In the genomic region with DNA sequence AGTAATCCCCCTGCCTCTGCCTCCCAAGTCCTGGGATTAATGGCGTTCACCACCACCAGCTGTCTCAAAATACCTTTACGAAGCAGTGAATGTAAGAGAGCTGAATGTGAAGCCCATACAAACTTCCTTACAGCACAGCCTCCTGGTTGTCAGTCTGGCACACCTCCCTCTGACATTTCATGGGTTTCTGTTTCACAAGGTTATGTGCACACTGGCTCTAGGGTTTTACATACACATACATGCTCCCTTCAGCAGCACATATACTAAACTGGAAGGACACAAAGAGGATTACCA, we compare ENCODE assay signal across 12 mouse cellular contexts. TPM values are rescaled to one million over a fixed set of nuclear protein-coding genes. Genes with fewer than 3 reads are reported as not detected.
DNase-seq lines count a peak whose midpoint lies in the region; ATAC-seq and TF ChIP-seq lines count a peak whose summit lies in the region.
"Had no signal": no experiment of that assay in that cellular context is flagged by ENCODE, and none has a peak within 500 bp of the region (broad histone marks: within the 10 kb centered on the region; RNA-seq: fewer than 3 reads in every experiment).

No protein-coding gene starts in this region.

- H3K9me3 ChIP-seq in heart, embryonic 16.5 days (replicated peaks; ENCODE audit: control insufficient read depth, low read length): no peaks in the 10 kb centered on the region
- no peaks in the 10 kb centered on the region for H3K9me3 ChIP-seq in MEL (replicated peaks; ENCODE audit: insufficient read depth, low read length)
- H3K9me3 ChIP-seq in liver, embryonic 14.5 days (ENCODE audit: control insufficient read depth, low read length): no peaks in the 10 kb centered on the region

- TF ChIP-seq RAD21 in MEL (IDR thresholded peaks at IDR 0.05; ENCODE audit: low read depth, low read length): no peak

- no peak overlapping the region for H3K4me2 ChIP-seq in heart, embryonic 16.5 days (ENCODE audit: low read depth, low read length)
- 0 out of 2 replicates have a peak overlapping the region, but pooled peaks have one; percentile 11 for H3K4me2 ChIP-seq in liver, embryonic 14.5 days (ENCODE audit: low read depth)

- H3K9ac ChIP-seq in heart, embryonic 16.5 days (ENCODE audit: low read length): 0 out of 2 replicates have a peak overlapping the region, but pooled peaks have one; percentile 15
- H3K9ac ChIP-seq in MEL (ENCODE audit: control insufficient read depth, low read depth, low read length, poor library complexity, severe bottlenecking): no peak overlapping the region
- H3K9ac ChIP-seq in liver, embryonic 14.5 days (replicated peaks): peak overlapping the region; percentile 5; the same call in 1 of the 2 replicates

- no peak for TF ChIP-seq POLR2A in MEL (IDR thresholded peaks at IDR 0.05; ENCODE audit: control insufficient read depth in 1 of 2, insufficient read depth in 1 of 2, low read depth in 1 of 2, low read length in 2 of 2, poor library complexity in 1 of 2)

- no peak overlapping the region for H3K4me3 ChIP-seq in heart, embryonic 16.5 days (ENCODE audit: low read length)
- no peak overlapping the region for H3K4me3 ChIP-seq in MEL (ENCODE audit: control insufficient read depth in 1 of 2, insufficient read depth in 1 of 2, low read depth in 2 of 2, low read length in 2 of 2)
- H3K4me3 ChIP-seq in liver, embryonic 14.5 days (ENCODE audit: insufficient read depth in 1 of 2, low read depth in 2 of 2, low read length in 2 of 2): no peak overlapping the region

- peaks cover 31% of the 10 kb centered on the region for H3K4me1 ChIP-seq in heart, embryonic 16.5 days (ENCODE audit: control insufficient read depth, insufficient read depth, low read length)
- H3K4me1 ChIP-seq in MEL (ENCODE audit: control insufficient read depth in 1 of 2, insufficient read depth in 2 of 2, low read length in 2 of 2): peaks cover 0 to 14% of the 10 kb centered on the region in 2 experiments; a peak in 3 of 4 replicates
- H3K4me1 ChIP-seq in liver, embryonic 14.5 days (replicated peaks; ENCODE audit: control insufficient read depth in 2 of 2, insufficient read depth in 2 of 2, low read length in 1 of 2): peaks cover 15 to 31% of the 10 kb centered on the region in 2 experiments

- 49% methylated on average over 2 of the region's 2 CpGs for WGBS in heart, embryonic 16.5 days
- 53% methylated on average over 2 of the region's 2 CpGs for WGBS in liver, embryonic 14.5 days (ENCODE audit: insufficient replicate concordance)

- intact Hi-C loops in heart, postnatal 25 days (cut with DNase I): no loop called here

- no peaks in the 10 kb centered on the region for H3K36me3 ChIP-seq in heart, embryonic 16.5 days (ENCODE audit: control insufficient read depth, insufficient read depth)
- peaks cover 0 to 3% of the 10 kb centered on the region in 2 experiments; a peak in 1 of 4 replicates for H3K36me3 ChIP-seq in MEL (ENCODE audit: control insufficient read depth in 1 of 2, insufficient read depth in 2 of 2, low read length in 2 of 2)
- no peaks in the 10 kb centered on the region for H3K36me3 ChIP-seq in liver, embryonic 14.5 days (replicated peaks; ENCODE audit: control insufficient read depth, insufficient read depth, low read depth)

- peak overlapping the region; percentile 90; the same call in 1 of the 2 replicates for H3K27ac ChIP-seq in heart, embryonic 16.5 days (ENCODE audit: low read length)
- no peak overlapping the region for H3K27ac ChIP-seq in MEL (ENCODE audit: control insufficient read depth, low read depth, low read length)
- peak overlapping the region; percentile 92 for H3K27ac ChIP-seq in liver, embryonic 14.5 days

- H3K27me3 ChIP-seq in heart, embryonic 16.5 days (ENCODE audit: control insufficient read depth, insufficient read depth, low read length): no peaks in the 10 kb centered on the region
- H3K27me3 ChIP-seq in MEL (ENCODE audit: control insufficient read depth in 1 of 2, insufficient read depth in 2 of 2, low read length in 2 of 2): no peaks in the 10 kb centered on the region
- H3K27me3 ChIP-seq in liver, embryonic 14.5 days (ENCODE audit: control insufficient read depth, insufficient read depth, low read length): no peaks in the 10 kb centered on the region

- TF ChIP-seq EP300 in MEL (IDR thresholded peaks at IDR 0.05; ENCODE audit: low read depth in 1 of 2, low read length in 2 of 2): no peak
- TF ChIP-seq EP300 in liver, embryonic 14.5 days (IDR thresholded peaks at IDR 0.05; ENCODE audit: low read depth): no peak

- no peak for DNase-seq in heart, postnatal 25 days (ENCODE audit: low spot score)
- DNase-seq in 416B (ENCODE audit: low read depth) (peak; percentile 17), MEL (ENCODE audit: low read depth, low spot score) (no peak)
- no peak for DNase-seq in liver, embryonic 14.5 days (ENCODE audit: low read depth in 3 of 3, low spot score in 3 of 3)
- DNase-seq in thymus, postnatal 25 days: no peak
- no peak for DNase-seq in frontal cortex, postnatal 14 days (ENCODE audit: low spot score in 2 of 2)
- DNase-seq: cerebellum, postnatal 36 days; heart, postnatal 4 days; kidney, postnatal 14 days; thymus, adult 18-20 months had no signal

- TF ChIP-seq CTCF in MEL (IDR thresholded peaks at IDR 0.05 in 2 of 3, conservative IDR thresholded peaks at IDR 0.05 in 1 of 3; ENCODE audit: control insufficient read depth in 1 of 3, insufficient read depth in 1 of 3, low read depth in 2 of 3, low read length in 3 of 3, poor library complexity in 1 of 3, severe bottlenecking in 1 of 3): no peak
- TF ChIP-seq CTCF in liver, embryonic 14.5 days (IDR thresholded peaks at IDR 0.05; ENCODE audit: low read depth): no peak

- peaks cover 5% of the 10 kb centered on the region; the same call in 1 of the 2 replicates for H3K79me2 ChIP-seq in MEL (ENCODE audit: control insufficient read depth, insufficient read depth, low read length, poor library complexity)

- no peak for ATAC-seq in heart, embryonic 16.5 days (replicated peaks; ENCODE audit: extremely low read depth, insufficient read depth, low FRiP score)
- ATAC-seq in liver, embryonic 14.5 days (ENCODE audit: insufficient read depth): no peak
- ATAC-seq: activated CD4-positive, CD25-positive, alpha-beta regulatory T cell, adult 4 months had no signal

TF ChIP-seq in MEL, 35 proteins besides CTCF, POLR2A, EP300 and RAD21:
- TF ChIP-seq BHLHE40 (IDR thresholded peaks at IDR 0.05; ENCODE audit: borderline replicate concordance, low read depth, low read length): no peak
- TF ChIP-seq TBP (IDR thresholded peaks at IDR 0.05; ENCODE audit: low read depth, low read length): peak; percentile 69; the same call in 1 of the 2 replicates

RNA-seq across cellular contexts. Expression of gene Tmem107, which starts 4.1 kb away (rescaled TPM):
- 43.3 and 46.5 TPM in 2 replicates for polyA plus RNA-seq in heart, embryonic 16.5 days (2015; fragmentation: Nextera tagmentation; extraction: Ambion mirVana)
- 1 to 10 TPM; 4.4 to 9.8 TPM for total RNA-seq in heart, postnatal 25 days (2021)
- 44.8 and 47.0 TPM in 2 replicates for total RNA-seq in MEL (2012; rRNA removed)
- polyA plus RNA-seq in MEL (2012; ENCODE audit: insufficient read depth in 1 of 2, insufficient read length in 2 of 2, low read depth in 1 of 2, low replicate concordance in 2 of 2, missing spikeins in 1 of 2): 10 to 100 TPM in 1 of 2 experiments, not detected in 1; 79.5 TPM
- 12.0 and 18.0 TPM in 2 replicates for polyA plus RNA-seq in liver, embryonic 14.5 days (2012; rRNA removed)
- polyA plus RNA-seq in liver, embryonic 14.5 days (2014; fragmentation: Nextera tagmentation; extraction: Ambion mirVana): 21.9 and 29.3 TPM in 2 replicates

RNA-seq across cellular contexts. Expression of gene Vamp2, which starts 13.6 kb away (rescaled TPM):
- polyA plus RNA-seq in heart, embryonic 16.5 days (2015; fragmentation: Nextera tagmentation; extraction: Ambion mirVana): 84.1 and 91.1 TPM in 2 replicates
- 10 to 100 TPM; 59.6 to 65.7 TPM for total RNA-seq in heart, postnatal 25 days (2021)
- total RNA-seq in MEL (2012; rRNA removed): 3.3 and 4.2 TPM in 2 replicates
- 10 to 100 TPM in 1 of 2 experiments, not detected in 1; 28.9 TPM for polyA plus RNA-seq in MEL (2012; ENCODE audit: insufficient read depth in 1 of 2, insufficient read length in 2 of 2, low read depth in 1 of 2, low replicate concordance in 2 of 2, missing spikeins in 1 of 2)
- polyA plus RNA-seq in liver, embryonic 14.5 days (2012; rRNA removed): 23.0 and 23.1 TPM in 2 replicates
- polyA plus RNA-seq in liver, embryonic 14.5 days (2014; fragmentation: Nextera tagmentation; extraction: Ambion mirVana): 11.4 and 12.6 TPM in 2 replicates

RNA-seq across cellular contexts. Expression of gene Borcs6, which starts 15.2 kb away (rescaled TPM):
- polyA plus RNA-seq in heart, embryonic 16.5 days (2015; fragmentation: Nextera tagmentation; extraction: Ambion mirVana): 11.2 and 12.0 TPM in 2 replicates
- total RNA-seq in heart, postnatal 25 days (2021): 10 to 100 TPM; 14.4 to 16.4 TPM
- total RNA-seq in MEL (2012; rRNA removed): 9.2 and 10.2 TPM in 2 replicates
- 1 to 10 TPM in 1 of 2 experiments, not detected in 1; 9.3 TPM for polyA plus RNA-seq in MEL (2012; ENCODE audit: insufficient read depth in 1 of 2, insufficient read length in 2 of 2, low read depth in 1 of 2, low replicate concordance in 2 of 2, missing spikeins in 1 of 2)
- 3.0 and 3.4 TPM in 2 replicates for polyA plus RNA-seq in liver, embryonic 14.5 days (2012; rRNA removed)
- polyA plus RNA-seq in liver, embryonic 14.5 days (2014; fragmentation: Nextera tagmentation; extraction: Ambion mirVana): 2.2 and 3.0 TPM in 2 replicates

RNA-seq across cellular contexts. Expression of gene Per1, which starts 20.3 kb away (rescaled TPM):
- 19.6 and 21.9 TPM in 2 replicates for polyA plus RNA-seq in heart, embryonic 16.5 days (2015; fragmentation: Nextera tagmentation; extraction: Ambion mirVana)
- 10 to 100 TPM; 32.3 to 61.0 TPM for total RNA-seq in heart, postnatal 25 days (2021)
- 4.5 and 5.6 TPM in 2 replicates for total RNA-seq in MEL (2012; rRNA removed)
- polyA plus RNA-seq in MEL (2012; ENCODE audit: insufficient read depth in 1 of 2, insufficient read length in 2 of 2, low read depth in 1 of 2, low replicate concordance in 2 of 2, missing spikeins in 1 of 2): 10 to 100 TPM in 1 of 2 experiments, not detected in 1; 34.9 TPM
- 1.8 and 1.9 TPM in 2 replicates for polyA plus RNA-seq in liver, embryonic 14.5 days (2012; rRNA removed)
- polyA plus RNA-seq in liver, embryonic 14.5 days (2014; fragmentation: Nextera tagmentation; extraction: Ambion mirVana): 3.0 and 4.2 TPM in 2 replicates

RNA-seq across cellular contexts. Expression of gene Aurkb, which starts 29.3 kb away (rescaled TPM):
- 85.7 and 95.3 TPM in 2 replicates for polyA plus RNA-seq in heart, embryonic 16.5 days (2015; fragmentation: Nextera tagmentation; extraction: Ambion mirVana)
- total RNA-seq in heart, postnatal 25 days (2021): 1 to 10 TPM in 1 of 2 experiments, under 1 TPM in 1; 0.62 to 1.2 TPM
- 120 and 124 TPM in 2 replicates for total RNA-seq in MEL (2012; rRNA removed)
- polyA plus RNA-seq in MEL (2012; ENCODE audit: insufficient read depth in 1 of 2, insufficient read length in 2 of 2, low read depth in 1 of 2, low replicate concordance in 2 of 2, missing spikeins in 1 of 2): 100 to 1,000 TPM; 159 to 170 TPM
- 65.6 and 78.6 TPM in 2 replicates for polyA plus RNA-seq in liver, embryonic 14.5 days (2012; rRNA removed)
- 90.8 and 94.3 TPM in 2 replicates for polyA plus RNA-seq in liver, embryonic 14.5 days (2014; fragmentation: Nextera tagmentation; extraction: Ambion mirVana)
